Mouse (Mus musculus): ENCODE results near the gene Avil. TPM values are rescaled to one million over a fixed set of nuclear protein-coding genes. Genes with fewer than 3 reads are reported as not detected.

Gene Avil
- polyA plus RNA-seq, 1 experiment, result not detected

- no peak overlapping the region for H3K4me3 ChIP-seq (replicated peaks; ENCODE audit: control insufficient read depth, low read depth, low read length)
- TF ChIP-seq POLR2A (IDR thresholded peaks at IDR 0.05; ENCODE audit: borderline replicate concordance, control insufficient read depth, low read depth, low read length) (no peak), CTCF (IDR thresholded peaks at IDR 0.05; ENCODE audit: control insufficient read depth, insufficient read depth, low read length) (no peak)
- H3K4me1 ChIP-seq (ENCODE audit: control insufficient read depth, insufficient read depth, low read length), result peaks cover 8% of the 10 kb centered on the region
- WGBS, result 75% methylated on average over 4 of the region's 4 CpGs
- H3K27ac ChIP-seq (ENCODE audit: control insufficient read depth, insufficient read depth, low read depth, low read length, poor library complexity), result no peak overlapping the region
Observed at GRCm38 (mm10) chr10:126985127-126985526, 15.4 kb upstream of the Avil start.

- TF ChIP-seq CTCF (IDR thresholded peaks at IDR 0.05; ENCODE audit: control insufficient read depth, insufficient read depth, low read length), result no peak
- no peak for TF ChIP-seq POLR2A (IDR thresholded peaks at IDR 0.05; ENCODE audit: borderline replicate concordance, control insufficient read depth, low read depth, low read length)
- WGBS, result 85% methylated on average over 9 of the region's 9 CpGs
- H3K4me3 ChIP-seq (replicated peaks; ENCODE audit: control insufficient read depth, low read depth, low read length), result no peak overlapping the region
- no peak overlapping the region for H3K27ac ChIP-seq (ENCODE audit: control insufficient read depth, insufficient read depth, low read depth, low read length, poor library complexity)
- H3K4me1 ChIP-seq (ENCODE audit: control insufficient read depth, insufficient read depth, low read length), result peaks cover 6% of the 10 kb centered on the region
Observed at GRCm38 (mm10) chr10:126985579-126985978, 14.9 kb upstream of the Avil start.

GRCm38 (mm10) chr10:126986541-126986961 is 14.0 kb upstream of the Avil start:
- Histone ChIP-seq H3K4me3 (replicated peaks; ENCODE audit: control insufficient read depth, low read depth, low read length) (no peak overlapping the region), H3K4me1 (ENCODE audit: control insufficient read depth, insufficient read depth, low read length) (peaks cover 5% of the 10 kb centered on the region), H3K27ac (ENCODE audit: control insufficient read depth, insufficient read depth, low read depth, low read length, poor library complexity) (no peak overlapping the region)
- WGBS, result 45% methylated on average over 4 of the region's 4 CpGs
- no peak for TF ChIP-seq CTCF (IDR thresholded peaks at IDR 0.05; ENCODE audit: control insufficient read depth, insufficient read depth, low read length)
- TF ChIP-seq POLR2A (IDR thresholded peaks at IDR 0.05; ENCODE audit: borderline replicate concordance, control insufficient read depth, low read depth, low read length), result no peak

- H3K4me1 ChIP-seq (ENCODE audit: control insufficient read depth, insufficient read depth, low read length), result peaks cover 5% of the 10 kb centered on the region
- TF ChIP-seq CTCF (IDR thresholded peaks at IDR 0.05; ENCODE audit: control insufficient read depth, insufficient read depth, low read length), result no peak
- TF ChIP-seq POLR2A (IDR thresholded peaks at IDR 0.05; ENCODE audit: borderline replicate concordance, control insufficient read depth, low read depth, low read length), result no peak
- 28% methylated on average over 8 of the region's 8 CpGs for WGBS
- H3K27ac ChIP-seq (ENCODE audit: control insufficient read depth, insufficient read depth, low read depth, low read length, poor library complexity), result no peak overlapping the region
- H3K4me3 ChIP-seq (replicated peaks; ENCODE audit: control insufficient read depth, low read depth, low read length), result no peak overlapping the region
Observed at GRCm38 (mm10) chr10:126987183-126988118, 13.1 kb upstream of the Avil start.

GRCm38 (mm10) chr10:126988513-126989165 is 11.9 kb upstream of the Avil start:
- no peak overlapping the region for H3K4me3 ChIP-seq (replicated peaks; ENCODE audit: control insufficient read depth, low read depth, low read length)
- TF ChIP-seq CTCF (IDR thresholded peaks at IDR 0.05; ENCODE audit: control insufficient read depth, insufficient read depth, low read length), result no peak
- no peak for TF ChIP-seq POLR2A (IDR thresholded peaks at IDR 0.05; ENCODE audit: borderline replicate concordance, control insufficient read depth, low read depth, low read length)
- H3K4me1 ChIP-seq (ENCODE audit: control insufficient read depth, insufficient read depth, low read length), result peaks cover 3% of the 10 kb centered on the region
- 11% methylated on average over 5 of the region's 5 CpGs for WGBS
- no peak overlapping the region for H3K27ac ChIP-seq (ENCODE audit: control insufficient read depth, insufficient read depth, low read depth, low read length, poor library complexity)

- TF ChIP-seq CTCF (IDR thresholded peaks at IDR 0.05; ENCODE audit: control insufficient read depth, insufficient read depth, low read length) (peak; percentile 90), POLR2A (IDR thresholded peaks at IDR 0.05; ENCODE audit: borderline replicate concordance, control insufficient read depth, low read depth, low read length) (no peak)
- no peak overlapping the region for H3K27ac ChIP-seq (ENCODE audit: control insufficient read depth, insufficient read depth, low read depth, low read length, poor library complexity)
- H3K4me3 ChIP-seq (replicated peaks; ENCODE audit: control insufficient read depth, low read depth, low read length), result no peak overlapping the region
- peaks cover 3% of the 10 kb centered on the region for H3K4me1 ChIP-seq (ENCODE audit: control insufficient read depth, insufficient read depth, low read length)
- 52% methylated on average over 7 of the region's 7 CpGs for WGBS
Observed at GRCm38 (mm10) chr10:126990313-126991056, 10.0 kb upstream of the Avil start.

GRCm38 (mm10) chr10:126991676-126992075 is 8.8 kb upstream of the Avil start:
- TF ChIP-seq CTCF (IDR thresholded peaks at IDR 0.05; ENCODE audit: control insufficient read depth, insufficient read depth, low read length) (no peak), POLR2A (IDR thresholded peaks at IDR 0.05; ENCODE audit: borderline replicate concordance, control insufficient read depth, low read depth, low read length) (no peak)
- Histone ChIP-seq H3K27ac (ENCODE audit: control insufficient read depth, insufficient read depth, low read depth, low read length, poor library complexity) (no peak overlapping the region), H3K4me1 (ENCODE audit: control insufficient read depth, insufficient read depth, low read length) (peaks cover 2% of the 10 kb centered on the region), H3K4me3 (replicated peaks; ENCODE audit: control insufficient read depth, low read depth, low read length) (no peak overlapping the region)
- 66% methylated on average over 3 of the region's 3 CpGs for WGBS

- H3K4me3 ChIP-seq (replicated peaks; ENCODE audit: control insufficient read depth, low read depth, low read length), result no peak overlapping the region
- H3K4me1 ChIP-seq (ENCODE audit: control insufficient read depth, insufficient read depth, low read length), result no peaks in the 10 kb centered on the region
- 67% methylated on average over 3 of the region's 3 CpGs for WGBS
- TF ChIP-seq POLR2A (IDR thresholded peaks at IDR 0.05; ENCODE audit: borderline replicate concordance, control insufficient read depth, low read depth, low read length) (no peak), CTCF (IDR thresholded peaks at IDR 0.05; ENCODE audit: control insufficient read depth, insufficient read depth, low read length) (no peak)
- no peak overlapping the region for H3K27ac ChIP-seq (ENCODE audit: control insufficient read depth, insufficient read depth, low read depth, low read length, poor library complexity)
Observed at GRCm38 (mm10) chr10:126993621-126994020, 6.9 kb upstream of the Avil start.
